Mouse (Mus musculus) layer of hippocampus, adult 2 months (tissue): Measurements from ENCODE around the gene Catsperg2. TPM values are rescaled to one million over a fixed set of nuclear protein-coding genes. Genes with fewer than 3 reads are reported as not detected.

Experiments
- DNase-seq, 2 experiments: peaks; one replicate each; pipeline ENCODE4 v3.0.0; 2022; ENCODE audit warnings: low spot score in 2 of 2
- H3K27ac ChIP-seq: fragments of 200-600 bp; 2 replicates; pipeline ENCODE4 v1.8.1; 2022
- H3K4me3 ChIP-seq: fragments of 200-600 bp; 2 replicates; pipeline ENCODE4 v1.8.1; 2022; ENCODE audit warnings: mild to moderate bottlenecking
- CTCF ChIP-seq: fragments of 200-600 bp; conservative IDR thresholded peaks from 2 replicates; pipeline ENCODE4 v1.8.1; 2022; ENCODE audit warnings: antibody characterized with exemption, mild to moderate bottlenecking, moderate library complexity
- microRNA-seq, 2 experiments: library from miRNA; unstranded; fragments of <30 nt; microRNA quantifications; one replicate each; pipeline ENCODE4 v1.2.0; 2021
- total RNA-seq, 2 experiments: library from RNA; stranded (reverse); gene quantifications; 2 replicates each; pipeline ENCODE4 v1.2.3; 2021

Catsperg2 gene
- total RNA-seq, 2 experiments from 2014 or later = 0.20 TPM; not detected in 1

- peak; percentile 75 for TF ChIP-seq CTCF
- no peak overlapping the region for H3K4me3 ChIP-seq
- DNase-seq = no peak
- H3K27ac ChIP-seq = no peak overlapping the region
Observed at GRCm38 (mm10) chr7:29681868-29682267, 45.0 kb downstream of the Catsperg2 start.

Small RNA genes within 50 kb of the gene (microRNA-seq; reads per million reads assigned to microRNA genes)
- gene Mir1964 = 2.8 to 3.5 reads per million in 2 experiments

Other genes starting within 250 kb of the Catsperg2 start
- 100 to 1,000 TPM; 240 to 260 TPM for gene Sipa1l3, start 208.4 kb downstream of the Catsperg2 start, total RNA-seq
- 10 to 100 TPM; 17.6 to 20.1 TPM for gene Zfp84, start 41.5 kb upstream of the Catsperg2 start, total RNA-seq
- 10 to 100 TPM in 1 of 2 experiments, 1 to 10 TPM in 1; 9.5 to 10.1 TPM for gene Zfp30, start 57.0 kb upstream of the Catsperg2 start, total RNA-seq
- 10 to 100 TPM; 19.1 to 21.5 TPM for gene Zfp790, start 89.1 kb upstream of the Catsperg2 start, total RNA-seq
- 10 to 100 TPM; 17.4 to 17.8 TPM for gene Zfp940, start 126.6 kb upstream of the Catsperg2 start, total RNA-seq
- gene Zfp420, start 132.9 kb upstream of the Catsperg2 start, total RNA-seq = 10 to 100 TPM; 13.4 to 18.7 TPM
- gene Zfp27, start 179.5 kb upstream of the Catsperg2 start, total RNA-seq = 10 to 100 TPM; 20.5 to 22.2 TPM
- 1 to 10 TPM; 8.4 to 9.1 TPM for gene Zfp383, start 181.2 kb upstream of the Catsperg2 start, total RNA-seq
- 10 to 100 TPM; 17.0 to 17.5 TPM for gene Zfp74, start 227.1 kb upstream of the Catsperg2 start, total RNA-seq